Mouse (Mus musculus) cerebellum, postnatal 36 days (tissue): ENCODE results near the gene Rce1.

Experiments used
- DNase-seq, 2 experiments: peaks; one replicate each; pipeline ENCODE4 v3.0.0; 2021 to 2022; ENCODE audit warnings: mixed read lengths in 2 of 2

The Rce1 gene

GRCm38 (mm10) chr19:4625179-4625828 lies at the start of gene Rce1:
Rce1 (minus strand) TSS chr19:4625641.
- peak; percentile 90 for DNase-seq

- no peak for DNase-seq
Measured at GRCm38 (mm10) chr19:4672401-4672800, 47.0 kb upstream of the Rce1 start.

- no peak for DNase-seq
Measured at GRCm38 (mm10) chr19:4670776-4671175, 45.3 kb upstream of the Rce1 start.

GRCm38 (mm10) chr19:4666815-4667214 lies 41.4 kb upstream of the Rce1 start:
- no peak for DNase-seq

- peak; percentile 43 to 53 for DNase-seq
Measured at GRCm38 (mm10) chr19:4658156-4658555, 32.7 kb upstream of the Rce1 start.

GRCm38 (mm10) chr19:4646917-4647492 lies 21.6 kb upstream of the Rce1 start:
- DNase-seq = no peak

- DNase-seq = peak; percentile 75 to 77
Measured at GRCm38 (mm10) chr19:4644271-4644670, 18.8 kb upstream of the Rce1 start.

GRCm38 (mm10) chr19:4635986-4636385 lies 10.5 kb upstream of the Rce1 start:
- DNase-seq = no peak

- DNase-seq = peak; percentile 84 to 86
Measured at GRCm38 (mm10) chr19:4628819-4629218, 3.4 kb upstream of the Rce1 start.

GRCm38 (mm10) chr19:4625829-4626535 lies 541 bp upstream of the Rce1 start:
- no peak for DNase-seq

GRCm38 (mm10) chr19:4624406-4625178 lies 849 bp downstream of the Rce1 start:
- DNase-seq = no peak

- no peak for DNase-seq
Measured at GRCm38 (mm10) chr19:4624006-4624405, 1.4 kb downstream of the Rce1 start.

GRCm38 (mm10) chr19:4623419-4623818 lies 2.0 kb downstream of the Rce1 start:
- DNase-seq = no peak

GRCm38 (mm10) chr19:4622780-4623179 lies 2.7 kb downstream of the Rce1 start:
- DNase-seq = no peak

GRCm38 (mm10) chr19:4620721-4621120 lies 4.7 kb downstream of the Rce1 start:
- no peak for DNase-seq

- no peak for DNase-seq
Measured at GRCm38 (mm10) chr19:4619461-4619860, 6.0 kb downstream of the Rce1 start.

GRCm38 (mm10) chr19:4618183-4618582 lies 7.3 kb downstream of the Rce1 start:
- no peak for DNase-seq

- no peak for DNase-seq
Measured at GRCm38 (mm10) chr19:4616546-4616945, 8.9 kb downstream of the Rce1 start.

- DNase-seq = peak; percentile 80 to 85
Measured at GRCm38 (mm10) chr19:4615151-4616093, 10.0 kb downstream of the Rce1 start, which contains the start of gene Lrfn4. Lrfn4 (minus strand) TSS chr19:4615667.

- peak; percentile 37 for DNase-seq
Measured at GRCm38 (mm10) chr19:4614305-4615150, 10.9 kb downstream of the Rce1 start.
